Mouse (Mus musculus): ENCODE measurements around the gene Gramd1b. TPM values are rescaled to one million over a fixed set of nuclear protein-coding genes. Genes with fewer than 3 reads are reported as not detected.
"Not testable (repeated sequence)": the region's sequence is repeated elsewhere in the genome, so short reads cannot be mapped to it uniquely, and the experiment has no call there.

Gene Gramd1b
- polyA plus RNA-seq, 1 experiment, result 44.2 TPM

- H3K4me1 ChIP-seq (ENCODE audit: control insufficient read depth, insufficient read depth, low read length), result peaks cover 20% of the 10 kb centered on the region
- no peak overlapping the region for H3K4me3 ChIP-seq (ENCODE audit: insufficient read depth, low read length)
- H3K27ac ChIP-seq (ENCODE audit: insufficient read depth, low read depth, low read length), result no peak overlapping the region
- TF ChIP-seq CTCF (IDR thresholded peaks at IDR 0.05; ENCODE audit: low read depth, low read length) (no peak), POLR2A (IDR thresholded peaks at IDR 0.05; ENCODE audit: borderline replicate concordance, low read depth, low read length) (no peak)
Observed at GRCm38 (mm10) chr9:40522156-40522555, 9.0 kb downstream of the Gramd1b start.

DNA sequence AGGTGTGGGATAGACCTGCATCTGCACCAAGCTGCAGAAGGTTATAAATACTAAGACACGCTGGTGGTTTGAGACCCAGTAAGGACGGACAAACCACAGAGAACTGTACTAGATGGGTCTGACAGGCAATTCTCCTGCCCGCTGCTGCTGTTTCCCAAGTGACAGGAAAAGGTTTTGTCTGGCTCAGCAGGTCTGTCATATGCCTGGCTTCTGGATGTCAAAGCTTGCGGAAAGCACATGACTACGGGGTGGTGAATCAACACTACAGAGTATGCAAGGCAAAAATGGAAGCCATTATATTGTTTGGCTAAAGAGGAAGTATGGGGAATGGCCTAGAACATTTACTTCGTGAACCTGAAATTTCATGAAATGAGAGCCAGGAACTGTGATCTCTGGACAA lies 10.1 kb downstream of the Gramd1b start:
- Histone ChIP-seq H3K4me3 (ENCODE audit: insufficient read depth, low read length) (no peak overlapping the region), H3K27ac (ENCODE audit: insufficient read depth, low read depth, low read length) (peak overlapping the region; percentile 78)
- TF ChIP-seq POLR2A (IDR thresholded peaks at IDR 0.05; ENCODE audit: borderline replicate concordance, low read depth, low read length), result no peak
- TF ChIP-seq CTCF (IDR thresholded peaks at IDR 0.05; ENCODE audit: low read depth, low read length), result no peak

DNA sequence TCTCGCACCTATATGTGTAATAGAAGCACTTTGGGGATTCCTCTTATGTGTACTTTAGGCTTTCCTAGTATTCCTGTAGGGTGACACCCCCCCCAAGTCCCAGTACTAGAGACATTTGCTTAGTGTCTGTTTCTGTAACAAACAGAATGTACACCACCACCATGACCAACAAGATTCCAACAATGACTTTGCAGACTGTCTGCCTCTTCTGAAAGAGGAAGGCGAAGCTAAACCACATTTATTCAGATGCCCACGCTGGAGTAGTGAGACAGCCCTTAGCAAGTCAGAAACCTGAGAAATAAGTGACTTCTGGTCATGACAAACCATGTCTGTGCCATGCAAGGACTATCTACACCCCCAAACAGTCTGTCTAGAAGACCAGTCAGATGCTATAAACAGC lies 11.9 kb downstream of the Gramd1b start:
- H3K27ac ChIP-seq (ENCODE audit: insufficient read depth, low read depth, low read length), result no peak overlapping the region
- TF ChIP-seq CTCF (IDR thresholded peaks at IDR 0.05; ENCODE audit: low read depth, low read length) (no peak), POLR2A (IDR thresholded peaks at IDR 0.05; ENCODE audit: borderline replicate concordance, low read depth, low read length) (no peak)
- no peak overlapping the region for H3K4me3 ChIP-seq (ENCODE audit: insufficient read depth, low read length)
- H3K4me1 ChIP-seq (ENCODE audit: control insufficient read depth, insufficient read depth, low read length), result peaks cover 17% of the 10 kb centered on the region

More for the DNA sequence above, 10.1 kb downstream of the Gramd1b start:
- H3K4me1 ChIP-seq (ENCODE audit: control insufficient read depth, insufficient read depth, low read length), result peaks cover 17% of the 10 kb centered on the region

DNA sequence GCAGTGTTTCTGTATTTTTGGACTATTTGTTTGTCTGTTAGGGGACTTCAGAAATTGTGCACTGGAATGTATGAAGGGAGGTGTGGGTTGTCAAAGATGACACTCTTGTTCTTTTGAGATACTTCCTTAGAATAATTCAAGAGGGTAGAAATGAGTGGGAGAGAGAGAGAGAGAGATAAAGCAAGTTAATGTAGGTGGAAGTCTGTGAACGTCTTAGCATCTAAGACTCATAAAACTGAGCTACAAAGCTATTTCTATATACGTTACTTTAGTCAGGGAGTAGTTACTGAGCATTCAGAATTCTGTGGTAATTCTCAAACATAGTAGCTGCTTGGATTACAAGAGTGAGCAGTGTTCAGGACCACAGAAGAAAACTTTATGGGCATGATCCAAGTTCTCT lies 19.2 kb downstream of the Gramd1b start:
- Histone ChIP-seq H3K4me3 (ENCODE audit: insufficient read depth, low read length) (no peak overlapping the region), H3K4me1 (ENCODE audit: control insufficient read depth, insufficient read depth, low read length) (peaks cover 7% of the 10 kb centered on the region), H3K27ac (ENCODE audit: insufficient read depth, low read depth, low read length) (no peak overlapping the region)
- TF ChIP-seq POLR2A (IDR thresholded peaks at IDR 0.05; ENCODE audit: borderline replicate concordance, low read depth, low read length) (no peak), CTCF (IDR thresholded peaks at IDR 0.05; ENCODE audit: low read depth, low read length) (no peak)

- TF ChIP-seq POLR2A (IDR thresholded peaks at IDR 0.05; ENCODE audit: borderline replicate concordance, low read depth, low read length) (no peak), CTCF (IDR thresholded peaks at IDR 0.05; ENCODE audit: low read depth, low read length) (no peak)
- Histone ChIP-seq H3K4me3 (ENCODE audit: insufficient read depth, low read length) (no peak overlapping the region), H3K4me1 (ENCODE audit: control insufficient read depth, insufficient read depth, low read length) (peaks cover 7% of the 10 kb centered on the region), H3K27ac (ENCODE audit: insufficient read depth, low read depth, low read length) (no peak overlapping the region)
Observed at GRCm38 (mm10) chr9:40509479-40509878, 21.7 kb downstream of the Gramd1b start.

- TF ChIP-seq CTCF (IDR thresholded peaks at IDR 0.05; ENCODE audit: low read depth, low read length) (no peak), POLR2A (IDR thresholded peaks at IDR 0.05; ENCODE audit: borderline replicate concordance, low read depth, low read length) (no peak)
- H3K4me1 ChIP-seq (ENCODE audit: control insufficient read depth, insufficient read depth, low read length), result peaks cover 9% of the 10 kb centered on the region
- H3K4me3 ChIP-seq (ENCODE audit: insufficient read depth, low read length), result no peak overlapping the region
- no peak overlapping the region for H3K27ac ChIP-seq (ENCODE audit: insufficient read depth, low read depth, low read length)
Observed at GRCm38 (mm10) chr9:40506576-40506975, 24.6 kb downstream of the Gramd1b start.

GRCm38 (mm10) chr9:40505471-40506312 lies 25.5 kb downstream of the Gramd1b start:
- Histone ChIP-seq H3K4me1 (ENCODE audit: control insufficient read depth, insufficient read depth, low read length) (peaks cover 13% of the 10 kb centered on the region), H3K4me3 (ENCODE audit: insufficient read depth, low read length) (no peak overlapping the region)
- TF ChIP-seq POLR2A (IDR thresholded peaks at IDR 0.05; ENCODE audit: borderline replicate concordance, low read depth, low read length), result no peak
- TF ChIP-seq CTCF (IDR thresholded peaks at IDR 0.05; ENCODE audit: low read depth, low read length), result no peak

DNA sequence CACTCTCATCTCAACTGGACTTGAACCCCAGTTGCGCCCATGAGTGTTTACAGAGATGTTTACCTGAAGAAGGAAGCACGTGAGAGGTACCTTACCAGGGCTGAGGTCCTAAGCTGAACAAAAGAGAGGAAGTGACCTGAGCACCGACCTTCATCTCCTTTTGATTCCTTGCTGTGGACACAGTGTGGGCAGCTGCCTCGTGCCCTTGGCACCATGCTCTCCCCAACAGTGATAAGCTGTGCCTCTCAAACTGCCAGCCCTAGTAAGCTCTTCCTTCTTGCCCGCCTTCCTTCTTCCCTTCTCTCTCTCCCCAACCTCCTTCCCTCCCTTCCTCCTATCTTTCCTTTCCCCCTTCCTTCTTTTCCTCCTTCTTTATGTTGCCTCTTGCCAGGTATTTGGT lies 26.3 kb downstream of the Gramd1b start:
- Histone ChIP-seq H3K4me1 (ENCODE audit: control insufficient read depth, insufficient read depth, low read length) (peaks cover 20% of the 10 kb centered on the region), H3K27ac (ENCODE audit: insufficient read depth, low read depth, low read length) (no peak overlapping the region), H3K4me3 (ENCODE audit: insufficient read depth, low read length) (no peak overlapping the region)
- TF ChIP-seq CTCF (IDR thresholded peaks at IDR 0.05; ENCODE audit: low read depth, low read length), result no peak
- no peak for TF ChIP-seq POLR2A (IDR thresholded peaks at IDR 0.05; ENCODE audit: borderline replicate concordance, low read depth, low read length)

More at GRCm38 (mm10) chr9:40505471-40506312, 25.5 kb downstream of the Gramd1b start:
- no peak overlapping the region for H3K27ac ChIP-seq (ENCODE audit: insufficient read depth, low read depth, low read length)

DNA sequence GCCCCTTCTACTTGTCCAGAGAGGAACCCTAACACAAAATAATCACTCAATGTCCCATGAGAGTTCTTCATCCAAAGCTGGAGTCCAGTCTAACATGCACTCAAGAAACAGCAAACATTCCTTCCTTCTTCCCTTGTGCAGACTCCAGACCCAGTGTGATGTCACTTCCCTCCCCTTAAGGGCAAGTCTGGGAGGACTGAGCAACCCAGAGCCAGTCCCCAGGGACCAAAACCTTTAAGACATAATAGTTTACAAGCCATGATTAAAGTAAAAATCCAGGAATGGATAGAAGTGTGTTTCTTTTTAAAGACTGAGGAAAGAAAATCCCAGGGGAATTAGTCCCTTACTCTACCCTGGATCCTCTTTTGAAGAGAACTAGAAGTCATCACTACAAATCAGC lies 30.5 kb downstream of the Gramd1b start:
- Histone ChIP-seq H3K27ac (ENCODE audit: insufficient read depth, low read depth, low read length) (no peak overlapping the region), H3K4me1 (ENCODE audit: control insufficient read depth, insufficient read depth, low read length) (peaks cover 13% of the 10 kb centered on the region), H3K4me3 (ENCODE audit: insufficient read depth, low read length) (no peak overlapping the region)
- TF ChIP-seq CTCF (IDR thresholded peaks at IDR 0.05; ENCODE audit: low read depth, low read length), result no peak
- TF ChIP-seq POLR2A (IDR thresholded peaks at IDR 0.05; ENCODE audit: borderline replicate concordance, low read depth, low read length), result no peak

- not testable (repeated sequence) for H3K4me1 ChIP-seq (ENCODE audit: control insufficient read depth, insufficient read depth, low read length); H3K4me3 ChIP-seq (ENCODE audit: insufficient read depth, low read length); H3K27ac ChIP-seq (ENCODE audit: insufficient read depth, low read depth, low read length)
Observed at GRCm38 (mm10) chr9:40482351-40483084, 48.7 kb downstream of the Gramd1b start.

All from bone marrow macrophage, adult 2 months (primary cell).